Mouse (Mus musculus): Measurements from ENCODE around the gene Eif5b.

- TF ChIP-seq POLR2A (IDR thresholded peaks at IDR 0.05; ENCODE audit: low read depth, low read length) (no peak), CTCF (IDR thresholded peaks at IDR 0.05; ENCODE audit: borderline replicate concordance, insufficient read depth, low read length) (no peak)
These were observed 106.0 kb downstream of the Eif5b start for GRCm38 (mm10) chr1:38103813-38104212.

Measured in embryonic fibroblast, embryonic 13.5 days (primary cell).